Mouse (Mus musculus) limb, embryonic 11.5 days (tissue): ENCODE data around the gene Lpin3. TPM values are rescaled to one million over a fixed set of nuclear protein-coding genes. Genes with fewer than 3 reads are reported as not detected.

ENCODE experiments used
- ATAC-seq: fragments of 200-750 bp; cut with Nextera tagmentation; 2 replicates; pipeline ENCODE4 v1.8.0; 2017; ENCODE audit warnings: low read depth; ENCODE audit not compliant: insufficient number of reproducible peaks, low FRiP score, low TSS enrichment
- DNase-seq: peaks from one replicate; pipeline ENCODE4 v3.0.0-alpha.2; 2015; ENCODE audit warnings: low spot score
- H3K27ac ChIP-seq: fragments of 300-500 bp; sonication (generic); replicated peaks from 2 replicates; pipeline ENCODE4 v1.5.1; 2014; ENCODE audit warnings: low read depth, mild to moderate bottlenecking, low read length
- H3K27me3 ChIP-seq: fragments of 300-500 bp; sonication (generic); 2 replicates; pipeline ENCODE4 v1.6.1; 2014; ENCODE audit warnings: mild to moderate bottlenecking, low read length, mixed read lengths; ENCODE audit not compliant: control insufficient read depth, insufficient read depth
- H3K36me3 ChIP-seq: fragments of 300-500 bp; sonication (generic); 2 replicates; pipeline ENCODE4 v1.6.1; 2014; ENCODE audit warnings: mild to moderate bottlenecking, low read length, moderate library complexity, mixed read lengths; ENCODE audit not compliant: control insufficient read depth, insufficient read depth
- H3K4me1 ChIP-seq: fragments of 300-500 bp; sonication (generic); 2 replicates; pipeline ENCODE4 v1.6.1; 2014; ENCODE audit warnings: low read length, mixed read lengths; ENCODE audit not compliant: control insufficient read depth, insufficient read depth
- H3K4me2 ChIP-seq: fragments of 300-500 bp; sonication (generic); 2 replicates; pipeline ENCODE4 v1.6.1; 2014; ENCODE audit warnings: low read depth, mild to moderate bottlenecking, moderate library complexity; ENCODE audit not compliant: severe bottlenecking
- H3K4me3 ChIP-seq: fragments of 300-500 bp; sonication (generic); 2 replicates; pipeline ENCODE4 v1.5.1; 2014; ENCODE audit warnings: low read depth, low read length
- H3K9ac ChIP-seq: fragments of 300-500 bp; sonication (generic); 2 replicates; pipeline ENCODE4 v1.6.1; 2014; ENCODE audit warnings: mild to moderate bottlenecking, low read length
- H3K9me3 ChIP-seq: fragments of 300-500 bp; sonication (generic); 2 replicates; pipeline ENCODE4 v1.6.1; 2016; ENCODE audit warnings: low read length; ENCODE audit not compliant: control insufficient read depth
- WGBS: fragments of 180-500 bp; shearing (Covaris S2); extraction: QIAGEN DNeasy Blood & Tissue Kit; methylation state at CpG from one replicate; pipeline ENCODE4 v1.1.7; 2014; 5-methylcytosine and 5-hydroxymethylcytosine counted together
- polyA plus RNA-seq: library from polyadenylated mRNA; unstranded; fragments of >200 nt; fragmentation: Nextera tagmentation; extraction: Ambion mirVana; gene quantifications from 2 replicates; pipeline ENCODE4 v1.2.1, GENCODE M21; 2014

Gene Lpin3
- polyA plus RNA-seq, 1 experiment from 2014 or later, result 0.99 TPM

DNA sequence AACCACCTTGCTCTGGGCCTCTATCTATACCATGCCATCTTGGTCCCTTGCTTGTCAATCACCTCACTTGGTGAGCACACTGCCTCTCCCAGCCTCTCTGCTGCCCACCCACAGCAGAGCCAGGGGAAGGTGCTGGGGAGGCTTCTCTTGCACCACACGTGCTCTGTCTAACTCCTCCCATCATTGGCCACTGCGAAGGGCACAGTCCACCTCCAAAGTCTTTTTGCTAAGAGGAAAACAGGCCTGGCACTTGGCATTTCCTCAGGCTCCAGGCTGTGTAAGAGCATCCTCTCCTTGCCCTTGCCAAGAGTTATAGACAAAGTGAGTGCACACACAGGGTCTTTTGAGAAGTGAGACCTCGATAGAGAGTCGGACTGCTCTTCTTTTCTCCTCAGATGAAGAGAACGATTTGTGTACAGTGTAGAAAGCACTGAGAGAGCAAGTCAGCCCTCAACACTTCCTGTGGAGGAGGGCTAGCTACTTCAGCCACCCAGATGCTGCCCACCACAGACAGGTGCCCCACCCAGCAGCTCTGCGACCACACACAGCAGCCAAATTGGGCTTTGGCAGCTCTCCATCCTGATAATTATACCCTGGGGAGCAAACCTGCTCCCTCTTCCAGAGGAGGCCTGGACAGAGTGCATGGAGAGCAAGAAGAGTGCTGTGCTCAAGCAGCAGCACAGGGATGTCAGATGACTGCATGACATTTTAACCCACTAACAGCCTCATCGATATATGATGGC, 72.8 kb downstream of the Lpin3 start:
- H3K4me3 ChIP-seq, result no peak overlapping the region
- peaks cover 28% of the 10 kb centered on the region for H3K36me3 ChIP-seq
- no peak overlapping the region for H3K4me2 ChIP-seq
- H3K27me3 ChIP-seq, result no peaks in the 10 kb centered on the region
- no peak for ATAC-seq
- H3K27ac ChIP-seq, result no peak overlapping the region
- WGBS, result 88% methylated on average over 7 of the region's 7 CpGs
- no peaks in the 10 kb centered on the region for H3K9me3 ChIP-seq
- no peak for DNase-seq
- no peak overlapping the region for H3K9ac ChIP-seq
- H3K4me1 ChIP-seq, result no peaks in the 10 kb centered on the region

DNA sequence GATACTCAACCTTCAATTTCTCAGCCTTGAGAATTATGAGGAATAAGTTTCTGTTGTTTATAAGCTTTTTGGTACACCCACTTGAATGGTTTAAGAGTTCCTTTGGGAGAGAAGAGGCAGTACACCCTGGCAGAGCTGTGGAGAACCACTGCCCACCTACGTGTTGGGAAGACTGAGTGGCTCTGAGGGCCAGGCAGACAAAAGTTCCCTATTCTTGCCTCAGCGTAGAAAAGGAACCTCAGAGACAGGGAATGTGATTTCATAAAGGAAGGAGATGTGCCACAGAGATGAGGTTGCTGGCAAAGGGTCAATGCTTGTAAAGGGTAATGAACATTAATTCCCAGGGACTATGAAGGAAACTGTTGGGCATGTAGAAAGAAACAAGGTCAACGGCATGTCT, 74.1 kb downstream of the Lpin3 start:
- no peak overlapping the region for H3K4me2 ChIP-seq
- no peaks in the 10 kb centered on the region for H3K27me3 ChIP-seq
- DNase-seq (no peak), ATAC-seq (no peak)
- H3K36me3 ChIP-seq, result peaks cover 22% of the 10 kb centered on the region
- no peaks in the 10 kb centered on the region for H3K4me1 ChIP-seq
- no peak overlapping the region for H3K4me3 ChIP-seq
- no peak overlapping the region for H3K27ac ChIP-seq
- 92% methylated on average over 3 of the region's 3 CpGs for WGBS
- no peaks in the 10 kb centered on the region for H3K9me3 ChIP-seq
- H3K9ac ChIP-seq, result no peak overlapping the region

DNA sequence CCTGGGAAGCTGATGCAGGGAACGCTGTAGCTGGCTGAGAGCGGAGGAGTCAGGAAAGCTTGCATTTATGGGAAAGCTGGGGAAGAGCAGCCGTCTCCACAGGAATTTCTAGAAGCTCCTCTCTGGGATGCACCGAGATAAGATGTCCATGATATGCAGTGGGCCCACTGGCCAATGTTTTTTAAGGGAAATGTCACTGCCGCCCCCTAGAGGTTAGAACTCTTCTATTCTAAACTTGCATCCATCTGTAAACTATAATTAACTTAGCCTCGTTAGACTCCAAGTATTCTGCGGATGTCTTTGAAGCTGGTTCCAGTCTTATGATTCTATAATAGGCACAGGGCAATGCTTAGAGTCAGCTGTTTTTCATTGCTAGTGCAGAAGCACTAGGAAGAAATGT, 74.9 kb downstream of the Lpin3 start:
- H3K4me3 ChIP-seq, result no peak overlapping the region
- no peak for ATAC-seq
- no peak overlapping the region for H3K27ac ChIP-seq
- no peak overlapping the region for H3K9ac ChIP-seq
- 64% methylated on average over 7 of the region's 7 CpGs for WGBS
- H3K4me1 ChIP-seq, result no peaks in the 10 kb centered on the region
- DNase-seq, result no peak
- H3K9me3 ChIP-seq, result no peaks in the 10 kb centered on the region
- H3K36me3 ChIP-seq, result peaks cover 16% of the 10 kb centered on the region
- no peaks in the 10 kb centered on the region for H3K27me3 ChIP-seq
- no peak overlapping the region for H3K4me2 ChIP-seq

Other genes with a start within 250 kb of the Lpin3 start
- gene Top1, start 234.8 kb upstream of the Lpin3 start, polyA plus RNA-seq, result 122 and 125 TPM in 2 replicates
- 83.7 and 98.5 TPM in 2 replicates for gene Plcg1, start 149.4 kb upstream of the Lpin3 start, polyA plus RNA-seq
- 8.2 and 10.2 TPM in 2 replicates for gene Zhx3, start 7.7 kb upstream of the Lpin3 start, polyA plus RNA-seq
- gene Emilin3, start 31.7 kb downstream of the Lpin3 start, polyA plus RNA-seq, result 3.5 and 3.8 TPM in 2 replicates
- gene Chd6, start 228.4 kb downstream of the Lpin3 start, polyA plus RNA-seq, result 39.4 and 44.7 TPM in 2 replicates